Mouse (Mus musculus) central nervous system, embryonic 18 days (tissue): ENCODE results near the gene Olfr536. TPM values are rescaled to one million over a fixed set of nuclear protein-coding genes. Genes with fewer than 3 reads are reported as not detected.

ENCODE experiments used
- polyA plus RNA-seq: library from polyadenylated mRNA; depleted of rRNA; stranded (reverse); fragments of >200 nt; gene quantifications from 2 replicates; pipeline ENCODE4 v1.2.3, GENCODE M21; 2012; rRNA removed

The Olfr536 gene
- polyA plus RNA-seq = not detected in 2 replicates

GRCm38 (mm10) chr7:140507346-140508021 is at the start of gene Olfr536:
Gene Olfr536 (minus strand): TSS chr7:140507396.

GRCm38 (mm10) chr7:140483916-140484315 is 23.3 kb downstream of the Olfr536 start, which contains the start of gene Olfr535:
Gene Olfr535 (plus strand): TSS chr7:140484216.

GRCm38 (mm10) chr7:140463070-140463469 is 44.1 kb downstream of the Olfr536 start, which contains the start of gene Olfr533:
Gene Olfr533 (plus strand): TSS chr7:140463370.

Other genes starting within 250 kb of the Olfr536 start
- gene Olfr525, start 186.5 kb downstream of the Olfr536 start, polyA plus RNA-seq = not detected in 2 replicates
- not detected in 2 replicates for gene Olfr527, start 173.4 kb downstream of the Olfr536 start, polyA plus RNA-seq
- not detected in 2 replicates for gene Olfr60, start 145.7 kb downstream of the Olfr536 start, polyA plus RNA-seq
- not detected in 2 replicates for gene Olfr530, start 131.1 kb downstream of the Olfr536 start, polyA plus RNA-seq
- not detected in 2 replicates for gene Olfr531, start 104.5 kb downstream of the Olfr536 start, polyA plus RNA-seq
- not detected in 2 replicates for gene Olfr532, start 85.8 kb downstream of the Olfr536 start, polyA plus RNA-seq
- gene Olfr533, start 44.0 kb downstream of the Olfr536 start, polyA plus RNA-seq = not detected in 2 replicates
- not detected in 2 replicates for gene Olfr535, start 23.2 kb downstream of the Olfr536 start, polyA plus RNA-seq
- not detected in 2 replicates for gene Olfr538, start 60.5 kb upstream of the Olfr536 start, polyA plus RNA-seq
- under 0.01 TPM in 1 of 2 replicates, not detected in the other for gene Olfr46, start 93.9 kb upstream of the Olfr536 start, polyA plus RNA-seq
- gene Olfr61, start 121.6 kb upstream of the Olfr536 start, polyA plus RNA-seq = not detected in 2 replicates
- gene Olfr53, start 139.1 kb upstream of the Olfr536 start, polyA plus RNA-seq = not detected in 2 replicates
- 0.01 TPM in 2 replicates for gene Olfr539, start 152.5 kb upstream of the Olfr536 start, polyA plus RNA-seq
- gene Olfr45, start 174.6 kb upstream of the Olfr536 start, polyA plus RNA-seq = not detected in 2 replicates
- gene Olfr541, start 189.9 kb upstream of the Olfr536 start, polyA plus RNA-seq = not detected in 2 replicates